Mouse (Mus musculus) liver, adult 2 months (tissue): Measurements from ENCODE around the gene Fam241b.

Source experiments
- CTCF ChIP-seq: fragments of 200-500 bp; IDR thresholded peaks from 2 replicates; pipeline ENCODE4 v1.5.1; 2011; ENCODE audit warnings: low read depth, low read length, control low read depth
- POLR2A ChIP-seq: fragments of 200-500 bp; IDR thresholded peaks from 2 replicates; pipeline ENCODE4 v1.6.1; 2011; ENCODE audit warnings: low read length, control low read depth; ENCODE audit not compliant: insufficient read depth; ENCODE audit errors: extremely low read depth

- TF ChIP-seq POLR2A (no peak), CTCF (no peak)
Measured at GRCm38 (mm10) chr10:62069946-62070345, 73.8 kb downstream of the Fam241b start.
